Mouse (Mus musculus) myocyte (in vitro differentiated cells): ENCODE results near the gene Lbr. TPM values are rescaled to one million over a fixed set of nuclear protein-coding genes. Genes with fewer than 3 reads are reported as not detected.

ENCODE experiments used
- H3K27me3 ChIP-seq: one replicate; pipeline ENCODE4 v1.6.1; 2011; ENCODE audit not compliant: control insufficient read depth, insufficient read depth, insufficient read length
- H3K36me3 ChIP-seq: one replicate; pipeline ENCODE4 v1.6.1; 2011; ENCODE audit not compliant: control insufficient read depth, insufficient read depth
- H3K4me2 ChIP-seq: one replicate; pipeline ENCODE4 v1.6.1; 2011; ENCODE audit warnings: low read depth, control low read depth
- H3K4me3 ChIP-seq: one replicate; pipeline ENCODE4 v1.5.1; 2011; ENCODE audit warnings: mild to moderate bottlenecking, control low read depth, moderate library complexity
- H3K79me2 ChIP-seq: one replicate; pipeline ENCODE4 v1.6.1; 2011; ENCODE audit not compliant: control insufficient read depth, insufficient read depth
- H3ac ChIP-seq: one replicate; pipeline ENCODE4 v1.6.1; 2011; ENCODE audit not compliant: control insufficient read depth, insufficient read length
- CEBPB ChIP-seq: IDR thresholded peaks from 2 replicates; pipeline ENCODE4 v1.6.1; 2011; ENCODE audit warnings: mild to moderate bottlenecking, moderate library complexity; ENCODE audit not compliant: poor library complexity, insufficient read depth, severe bottlenecking
- E2F4 ChIP-seq: IDR thresholded peaks from one replicate; pipeline ENCODE4 v1.6.1; 2011; ENCODE audit warnings: mild to moderate bottlenecking, control low read depth, moderate library complexity; ENCODE audit not compliant: insufficient read depth
- MAX ChIP-seq: IDR thresholded peaks from one replicate; pipeline ENCODE4 v1.6.1; 2011; ENCODE audit warnings: low read depth, mild to moderate bottlenecking, control low read depth
- MYOD1 ChIP-seq, 3 experiments: IDR thresholded peaks; one replicate each; pipeline ENCODE4 v1.6.1; 2011; ENCODE audit warnings: control low read depth in 2 of 3, low read depth in 2 of 3, mild to moderate bottlenecking in 2 of 3, moderate library complexity in 1 of 3; ENCODE audit not compliant: insufficient read length in 2 of 3, control insufficient read depth in 1 of 3
- MYOG ChIP-seq, 3 experiments: IDR thresholded peaks; one replicate each; pipeline ENCODE4 v1.6.1; 2011; ENCODE audit warnings: control low read depth in 2 of 3, low read depth in 2 of 3, mild to moderate bottlenecking in 2 of 3; ENCODE audit not compliant: insufficient read length in 2 of 3, control insufficient read depth in 1 of 3, insufficient read depth in 1 of 3
- POLR2A ChIP-seq: IDR thresholded peaks from one replicate; pipeline ENCODE4 v1.6.1; 2011; ENCODE audit warnings: low read depth, mild to moderate bottlenecking, control low read depth, moderate library complexity; ENCODE audit not compliant: insufficient read length
- POLR2AphosphoS2 ChIP-seq: IDR thresholded peaks from one replicate; pipeline ENCODE4 v1.6.1; 2011; ENCODE audit warnings: low read depth, control low read depth; ENCODE audit not compliant: insufficient read length
- REST ChIP-seq: IDR thresholded peaks from one replicate; pipeline ENCODE4 v1.6.1; 2011; ENCODE audit warnings: mild to moderate bottlenecking, control low read depth, moderate library complexity; ENCODE audit not compliant: insufficient read depth, insufficient read length
- SRF ChIP-seq: IDR thresholded peaks from one replicate; pipeline ENCODE4 v1.6.1; 2011; ENCODE audit warnings: low read depth; ENCODE audit not compliant: control insufficient read depth, insufficient read length
- TCF12 ChIP-seq: IDR thresholded peaks from one replicate; pipeline ENCODE4 v1.6.1; 2011; ENCODE audit warnings: mild to moderate bottlenecking, control low read depth; ENCODE audit not compliant: poor library complexity, insufficient read depth, severe bottlenecking
- TCF3 ChIP-seq: IDR thresholded peaks from one replicate; pipeline ENCODE4 v1.6.1; 2011; ENCODE audit warnings: low read depth, control low read depth; ENCODE audit not compliant: insufficient read length
- USF1 ChIP-seq: IDR thresholded peaks from one replicate; pipeline ENCODE4 v1.6.1; 2011; ENCODE audit warnings: low read depth, mild to moderate bottlenecking, control low read depth, moderate library complexity
- polyA plus RNA-seq: library from polyadenylated mRNA; unstranded; fragments of >200 nt; fragmentation: generic; extraction: Trizol; gene quantifications from one replicate; pipeline ENCODE4 v1.2.1, GENCODE M21; 2012; ENCODE audit warnings: missing spikeins

The Lbr gene
- polyA plus RNA-seq, 1 experiment: 15.1 TPM

DNA sequence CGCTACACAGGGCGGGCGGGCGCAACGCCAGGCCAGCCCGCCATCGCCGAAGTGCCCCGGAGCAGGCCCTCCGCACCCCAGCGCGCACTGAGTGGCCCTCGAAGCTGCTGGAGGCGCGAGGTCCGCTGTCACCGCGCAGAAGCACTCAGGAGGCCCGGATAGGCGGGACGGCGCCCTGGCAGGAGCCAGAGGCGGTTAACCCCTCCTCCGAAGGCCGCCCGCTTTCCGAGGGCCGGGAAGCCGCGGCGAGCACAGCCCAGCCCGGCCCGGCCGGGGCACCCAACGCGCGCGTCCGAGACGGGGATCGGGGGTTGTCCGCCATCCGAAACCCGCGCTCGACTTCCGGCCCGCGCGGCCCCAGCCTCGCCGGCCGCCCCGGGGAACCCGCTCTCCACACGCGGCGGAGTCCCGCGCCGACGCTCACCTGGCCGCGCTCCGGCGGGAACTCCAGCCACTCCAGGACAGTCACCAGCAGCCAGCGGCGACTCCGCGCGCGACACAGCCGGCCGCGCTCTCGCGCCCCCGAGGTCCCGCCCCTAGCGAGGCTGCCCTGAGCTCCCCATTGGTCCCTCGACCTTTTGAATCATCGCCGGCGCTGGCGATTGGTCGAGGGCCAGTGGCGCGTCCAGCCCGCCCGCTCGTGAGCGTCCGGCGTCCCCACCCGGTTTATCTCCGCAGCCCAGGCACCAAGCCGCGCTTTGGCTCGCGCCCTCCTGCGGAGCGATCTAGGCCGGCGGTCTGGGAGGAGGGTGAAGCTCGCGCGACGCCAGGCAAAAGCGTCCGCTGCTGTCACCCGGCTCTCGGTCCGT is 778 bp downstream of the Lbr start:
- Histone ChIP-seq H3K4me3 (peak overlapping the region; percentile 76), H3K27me3 (no peaks in the 10 kb centered on the region), H3ac (peak overlapping the region; percentile 88), H3K4me2 (peak overlapping the region; percentile 78), H3K36me3 (no peaks in the 10 kb centered on the region), H3K79me2 (peaks cover 47% of the 10 kb centered on the region)
- TF ChIP-seq USF1: no peak
- TF ChIP-seq TCF12: no peak
- TF ChIP-seq MYOG (IDR thresholded peaks at IDR 0.05; ENCODE audit: control insufficient read depth in 1 of 3, insufficient read depth in 1 of 3, insufficient read length in 2 of 3, low read depth in 2 of 3): peak in 1 of 3 experiments; percentile 32
- TF ChIP-seq MYOD1 (IDR thresholded peaks at IDR 0.05; ENCODE audit: control insufficient read depth in 1 of 3, insufficient read length in 2 of 3, low read depth in 2 of 3): no peak
- TF ChIP-seq E2F4: peak; percentile 65
- TF ChIP-seq POLR2A: peak; percentile 82
- TF ChIP-seq POLR2AphosphoS2: peak; percentile 88
- TF ChIP-seq CEBPB: no peak
- peak; percentile 7 for TF ChIP-seq TCF3
- no peak for TF ChIP-seq REST
- TF ChIP-seq MAX: no peak
- no peak for TF ChIP-seq SRF

DNA sequence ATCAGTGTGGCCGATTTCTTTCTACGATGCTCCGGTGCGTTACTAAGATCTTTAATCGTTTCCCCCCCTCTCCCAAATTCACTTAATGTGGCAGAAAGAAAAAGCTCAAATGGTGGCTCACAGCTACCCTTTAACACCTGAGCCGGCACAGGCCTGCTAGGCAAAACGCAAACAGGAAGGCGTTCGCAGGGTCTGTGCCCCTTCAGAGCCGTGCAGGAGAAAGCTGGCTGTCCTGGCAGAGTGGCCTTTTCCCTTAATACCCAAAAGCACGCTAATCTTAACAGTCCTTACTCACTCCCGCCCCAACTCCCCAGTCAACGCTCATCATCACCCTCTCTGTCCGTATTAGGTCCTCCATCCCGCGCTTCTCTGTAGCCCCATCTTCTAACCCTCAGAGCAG is 1.4 kb downstream of the Lbr start:
- Histone ChIP-seq H3K4me2 (peak overlapping the region; percentile 77), H3K79me2 (peaks cover 54% of the 10 kb centered on the region), H3K27me3 (no peaks in the 10 kb centered on the region), H3K4me3 (peak overlapping the region; percentile 76), H3ac (peak overlapping the region; percentile 88), H3K36me3 (no peaks in the 10 kb centered on the region)
- TF ChIP-seq MAX (no peak), REST (no peak), USF1 (no peak), POLR2AphosphoS2 (no peak), SRF (no peak), TCF3 (no peak), CEBPB (no peak), TCF12 (no peak), POLR2A (no peak), MYOD1 (IDR thresholded peaks at IDR 0.05; ENCODE audit: control insufficient read depth in 1 of 3, insufficient read length in 2 of 3, low read depth in 2 of 3) (no peak), E2F4 (no peak), MYOG (IDR thresholded peaks at IDR 0.05; ENCODE audit: control insufficient read depth in 1 of 3, insufficient read depth in 1 of 3, insufficient read length in 2 of 3, low read depth in 2 of 3) (no peak)

DNA sequence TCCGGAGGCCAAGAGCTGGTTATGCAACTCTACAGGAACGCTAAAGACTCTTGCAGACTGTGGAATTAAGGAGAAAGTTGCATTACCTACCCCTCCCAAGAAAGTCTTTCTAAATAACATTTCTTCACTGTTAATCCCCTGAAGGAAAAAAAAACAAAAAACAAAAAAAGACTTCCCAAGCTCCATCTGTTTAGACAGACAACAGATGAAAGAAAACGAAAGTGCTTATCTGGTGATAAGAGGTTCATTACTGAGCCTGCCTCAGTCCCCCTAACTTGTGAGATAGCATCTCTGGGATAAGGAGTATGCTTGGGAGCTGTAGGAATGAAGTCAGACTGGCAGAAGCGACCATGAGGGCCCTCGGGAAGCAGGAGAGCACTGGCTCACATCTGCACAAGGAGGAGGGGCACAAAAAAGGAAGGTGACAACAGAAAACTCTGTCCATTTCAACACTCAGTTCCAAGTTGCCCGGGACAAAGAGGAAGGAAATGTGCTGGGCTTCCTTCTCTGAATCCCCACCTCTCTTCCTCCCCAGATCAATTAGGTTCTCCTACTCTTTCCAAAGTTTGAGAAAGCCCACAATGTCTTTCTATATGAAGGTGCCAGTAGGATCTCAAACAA is 3.0 kb downstream of the Lbr start:
- H3K4me2 ChIP-seq: peak overlapping the region; percentile 77
- no peak overlapping the region for H3ac ChIP-seq
- no peaks in the 10 kb centered on the region for H3K27me3 ChIP-seq
- peaks cover 56% of the 10 kb centered on the region for H3K79me2 ChIP-seq
- TF ChIP-seq REST (no peak), MYOD1 (IDR thresholded peaks at IDR 0.05; ENCODE audit: control insufficient read depth in 1 of 3, insufficient read length in 2 of 3, low read depth in 2 of 3) (no peak), MYOG (IDR thresholded peaks at IDR 0.05; ENCODE audit: control insufficient read depth in 1 of 3, insufficient read depth in 1 of 3, insufficient read length in 2 of 3, low read depth in 2 of 3) (no peak), POLR2A (no peak), TCF3 (no peak)
- no peaks in the 10 kb centered on the region for H3K36me3 ChIP-seq
- peak overlapping the region; percentile 76 for H3K4me3 ChIP-seq

DNA sequence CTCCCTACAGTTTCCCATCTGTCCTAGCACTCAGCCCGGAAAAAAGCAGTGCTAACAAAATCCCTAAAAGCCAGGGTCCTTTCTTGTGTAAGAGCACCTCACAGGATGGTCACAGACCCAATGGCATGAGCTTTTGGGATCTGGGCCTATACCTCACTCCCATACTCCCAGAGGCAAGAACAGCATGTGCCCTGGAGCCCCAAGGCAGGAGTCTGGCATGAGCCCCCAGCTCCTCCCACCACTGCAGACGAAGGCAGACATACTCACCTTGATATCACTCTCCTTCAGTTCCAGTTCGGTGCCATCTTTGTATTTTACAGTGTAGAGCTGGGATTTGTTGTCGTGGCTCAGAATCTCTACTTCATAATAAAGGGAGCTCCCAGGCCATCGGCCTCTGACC is 4.7 kb downstream of the Lbr start:
- peaks cover 7% of the 10 kb centered on the region for H3K36me3 ChIP-seq
- H3K79me2 ChIP-seq: peaks cover 62% of the 10 kb centered on the region
- H3K4me2 ChIP-seq: no peak overlapping the region
- no peaks in the 10 kb centered on the region for H3K27me3 ChIP-seq
- no peak overlapping the region for H3ac ChIP-seq
- TF ChIP-seq MYOD1 (IDR thresholded peaks at IDR 0.05; ENCODE audit: control insufficient read depth in 1 of 3, insufficient read length in 2 of 3, low read depth in 2 of 3): no peak
- no peak for TF ChIP-seq CEBPB
- TF ChIP-seq SRF: no peak
- no peak for TF ChIP-seq POLR2AphosphoS2
- no peak for TF ChIP-seq USF1
- no peak for TF ChIP-seq TCF3
- TF ChIP-seq TCF12: no peak
- TF ChIP-seq POLR2A: no peak
- no peak overlapping the region for H3K4me3 ChIP-seq

DNA sequence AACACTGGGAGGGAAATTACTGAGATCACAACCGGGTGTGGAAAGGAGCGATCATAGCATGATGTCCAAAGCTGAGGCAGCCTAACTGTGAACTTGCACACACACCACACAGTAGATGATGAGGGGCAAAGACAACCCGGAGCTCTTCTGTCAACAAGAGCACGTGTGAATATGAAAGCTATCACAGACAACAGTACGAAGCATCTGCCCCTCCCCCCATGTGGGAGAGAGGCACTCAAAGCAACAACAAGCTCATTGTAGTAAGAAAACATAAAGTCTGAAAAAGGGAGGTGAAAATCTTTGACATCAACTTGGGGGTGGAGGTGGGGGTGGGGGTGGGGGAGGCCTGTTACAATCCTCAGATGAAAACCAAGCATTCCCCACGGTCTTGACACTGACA is 9.7 kb downstream of the Lbr start:
- no peak overlapping the region for H3K4me2 ChIP-seq
- no peak overlapping the region for H3ac ChIP-seq

More for the DNA sequence above, 9.7 kb downstream of the Lbr start:
- no peaks in the 10 kb centered on the region for H3K27me3 ChIP-seq
- no peak overlapping the region for H3K4me3 ChIP-seq
- peaks cover 25% of the 10 kb centered on the region for H3K36me3 ChIP-seq
- no peak for TF ChIP-seq TCF3
- TF ChIP-seq SRF: no peak
- TF ChIP-seq USF1: no peak
- TF ChIP-seq MYOG (IDR thresholded peaks at IDR 0.05; ENCODE audit: control insufficient read depth in 1 of 3, insufficient read depth in 1 of 3, insufficient read length in 2 of 3, low read depth in 2 of 3): no peak
- TF ChIP-seq MAX: no peak
- TF ChIP-seq MYOD1 (IDR thresholded peaks at IDR 0.05; ENCODE audit: control insufficient read depth in 1 of 3, insufficient read length in 2 of 3, low read depth in 2 of 3): no peak
- TF ChIP-seq CEBPB: no peak
- TF ChIP-seq POLR2A: no peak
- TF ChIP-seq POLR2AphosphoS2: no peak
- TF ChIP-seq E2F4: no peak
- TF ChIP-seq TCF12: no peak
- TF ChIP-seq REST: no peak
- peaks cover 30% of the 10 kb centered on the region for H3K79me2 ChIP-seq
